Mouse (Mus musculus) liver, embryonic 14.5 days (tissue): ENCODE data around the gene Ovgp1.

ENCODE experiments used
- CTCF ChIP-seq: IDR thresholded peaks from 2 replicates; pipeline ENCODE4 v1.5.1; 2016; ENCODE audit warnings: antibody characterized with exemption, low read depth, control low read depth
- EP300 ChIP-seq: IDR thresholded peaks from 2 replicates; pipeline ENCODE4 v1.6.1; 2016; ENCODE audit warnings: antibody characterized with exemption, low read depth

DNA sequence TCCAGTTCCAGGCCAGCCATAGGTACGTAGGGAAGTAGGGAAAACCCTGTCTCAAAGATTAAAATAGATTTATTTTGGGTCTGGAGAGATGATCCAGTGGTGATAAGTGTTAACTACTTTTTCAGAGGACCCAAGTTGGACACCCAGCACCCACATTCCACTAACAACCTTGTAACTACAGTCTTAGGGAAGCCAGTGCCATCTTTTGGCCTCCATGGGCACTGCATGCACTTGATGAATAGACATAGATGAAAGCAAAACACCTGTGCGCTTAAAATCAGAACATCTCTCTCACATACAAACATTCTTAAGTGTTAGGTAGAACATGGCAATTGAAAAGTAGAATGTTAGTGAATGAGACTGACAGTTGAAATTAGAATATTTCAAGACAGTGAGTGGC, 12.8 kb upstream of the Ovgp1 start:
- TF ChIP-seq CTCF (peak; percentile 48), EP300 (no peak)
